ENCODE assay signal across 13 mouse cellular contexts in the genomic region with DNA sequence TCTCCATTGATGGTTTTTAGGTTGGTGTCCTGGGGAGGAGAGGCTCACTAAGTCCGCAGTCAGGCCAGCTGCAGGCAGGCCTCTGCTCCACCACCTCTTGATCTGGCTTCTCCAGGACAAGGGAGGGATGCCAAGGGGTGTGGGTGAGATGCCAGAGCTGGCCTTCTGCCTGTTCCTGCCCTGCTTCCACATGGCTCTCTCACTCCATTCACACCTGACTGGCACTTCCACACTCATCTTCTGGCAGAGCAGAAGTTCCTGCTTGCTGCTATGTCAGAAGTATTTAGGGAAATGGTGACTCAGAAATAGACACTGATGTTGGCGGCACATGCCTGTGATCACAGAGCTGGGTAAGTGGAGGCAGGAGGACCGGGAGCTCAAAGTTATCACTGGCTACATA. TPM values are rescaled to one million over a fixed set of nuclear protein-coding genes. Genes with fewer than 3 reads are reported as not detected.
DNase-seq lines count a peak whose midpoint lies in the region.
"Had no signal": no experiment of that assay in that cellular context is flagged by ENCODE, and none has a peak within 500 bp of the region (broad histone marks: within the 10 kb centered on the region; RNA-seq: fewer than 3 reads in every experiment).

No protein-coding gene starts in this region.

- peak; percentile 63 to 78 for DNase-seq in frontal cortex, adult 2 months (ENCODE audit: extremely low spot score in 1 of 2, low spot score in 1 of 2)
- no peak for DNase-seq in frontal cortex, postnatal 14 days (ENCODE audit: low spot score in 2 of 2)
- peak; percentile 74 for DNase-seq in right cerebral cortex, adult 18-20 months
- no peak for DNase-seq in right cerebral cortex, postnatal 4 days
- peak; percentile 91 for DNase-seq in cerebellum, postnatal 14 days
- DNase-seq in gastrocnemius, postnatal 10 days: no peak
- DNase-seq in urinary bladder, postnatal 10 days (ENCODE audit: low spot score): no peak
- DNase-seq: kidney, adult 2 months; liver, postnatal 0 days had no signal

RNA-seq across cellular contexts. Expression of a gene that starts 4.0 kb away (rescaled TPM):
- 5.7 and 7.6 TPM in 2 replicates for polyA plus RNA-seq in frontal cortex, adult 2 months (2012; rRNA removed)
- under 1 TPM; 0.25 to 0.40 TPM for total RNA-seq in gastrocnemius, postnatal 10 days (2021)
- total RNA-seq: neutrophil, adult 5-6 weeks had no signal
- polyA plus RNA-seq: liver, postnatal 0 days; macrophage had no signal

RNA-seq across cellular contexts. Expression of a gene that starts 51.1 kb away (rescaled TPM):
- polyA plus RNA-seq in frontal cortex, adult 2 months (2012; rRNA removed): 1.4 and 1.8 TPM in 2 replicates
- not detected for total RNA-seq in gastrocnemius, postnatal 10 days (2021)
- total RNA-seq: neutrophil, adult 5-6 weeks had no signal
- polyA plus RNA-seq: embryonic facial prominence, embryonic 13.5 days; heart, embryonic 11.5 days; kidney, adult 2 months; liver, postnatal 0 days; macrophage had no signal

Comparison
In these comparisons a context has a peak if more than half of its experiments do, and no peak if none do; other contexts are left out.
1. DNase-seq: peak in frontal cortex, adult 2 months (2 of 2), right cerebral cortex, adult 18-20 months (single experiment) and cerebellum, postnatal 14 days (2 of 2); none in frontal cortex, postnatal 14 days (0 of 2), right cerebral cortex, postnatal 4 days (single experiment), gastrocnemius, postnatal 10 days (single experiment) and urinary bladder, postnatal 10 days (single experiment).